Mouse (Mus musculus) myocyte (in vitro differentiated cells): Measurements from ENCODE around the gene Myadm.

Source experiments
- MAX ChIP-seq: IDR thresholded peaks from one replicate; pipeline ENCODE4 v1.6.1; 2011; ENCODE audit warnings: low read depth, mild to moderate bottlenecking, control low read depth
- MYOD1 ChIP-seq, 3 experiments: IDR thresholded peaks; one replicate each; pipeline ENCODE4 v1.6.1; 2011; ENCODE audit warnings: control low read depth in 2 of 3, low read depth in 2 of 3, mild to moderate bottlenecking in 2 of 3, moderate library complexity in 1 of 3; ENCODE audit not compliant: insufficient read length in 2 of 3, control insufficient read depth in 1 of 3
- MYOG ChIP-seq, 3 experiments: IDR thresholded peaks; one replicate each; pipeline ENCODE4 v1.6.1; 2011; ENCODE audit warnings: control low read depth in 2 of 3, low read depth in 2 of 3, mild to moderate bottlenecking in 2 of 3; ENCODE audit not compliant: insufficient read length in 2 of 3, control insufficient read depth in 1 of 3, insufficient read depth in 1 of 3
- POLR2A ChIP-seq: IDR thresholded peaks from one replicate; pipeline ENCODE4 v1.6.1; 2011; ENCODE audit warnings: low read depth, mild to moderate bottlenecking, control low read depth, moderate library complexity; ENCODE audit not compliant: insufficient read length
- TCF3 ChIP-seq: IDR thresholded peaks from one replicate; pipeline ENCODE4 v1.6.1; 2011; ENCODE audit warnings: low read depth, control low read depth; ENCODE audit not compliant: insufficient read length
- USF1 ChIP-seq: IDR thresholded peaks from one replicate; pipeline ENCODE4 v1.6.1; 2011; ENCODE audit warnings: low read depth, mild to moderate bottlenecking, control low read depth, moderate library complexity

GRCm38 (mm10) chr7:3295321-3296110 is 6.6 kb downstream of the Myadm start:
- TF ChIP-seq POLR2A (no peak), TCF3 (no peak), USF1 (no peak), MAX (no peak), MYOG (IDR thresholded peaks at IDR 0.05; ENCODE audit: control insufficient read depth in 1 of 3, insufficient read depth in 1 of 3, insufficient read length in 2 of 3, low read depth in 2 of 3) (no peak), MYOD1 (IDR thresholded peaks at IDR 0.05; ENCODE audit: control insufficient read depth in 1 of 3, insufficient read length in 2 of 3, low read depth in 2 of 3) (no peak)
